Mouse (Mus musculus): ENCODE results near the gene Gm16223.

Gene Gm16223

DNA sequence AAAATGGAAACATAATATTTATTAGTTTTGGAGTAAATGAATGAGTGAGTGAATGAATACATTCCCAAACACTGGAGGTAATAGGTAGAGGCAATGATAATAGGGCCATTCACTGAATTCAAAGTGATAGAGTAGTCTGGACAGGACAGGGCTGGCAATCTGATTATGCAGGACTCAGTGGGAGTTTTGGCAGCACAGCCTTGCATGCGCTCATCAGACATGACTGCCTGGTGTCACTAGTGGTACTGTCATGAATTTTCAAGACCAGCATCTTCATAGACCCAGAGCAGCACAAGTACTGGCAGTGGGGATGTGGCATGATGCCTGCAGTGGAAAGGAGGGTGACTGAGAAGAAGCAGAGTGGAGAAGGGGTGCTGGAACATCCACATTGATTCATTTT lies 157.1 kb downstream of the Gm16223 start:
- no peak for DNase-seq

DNA sequence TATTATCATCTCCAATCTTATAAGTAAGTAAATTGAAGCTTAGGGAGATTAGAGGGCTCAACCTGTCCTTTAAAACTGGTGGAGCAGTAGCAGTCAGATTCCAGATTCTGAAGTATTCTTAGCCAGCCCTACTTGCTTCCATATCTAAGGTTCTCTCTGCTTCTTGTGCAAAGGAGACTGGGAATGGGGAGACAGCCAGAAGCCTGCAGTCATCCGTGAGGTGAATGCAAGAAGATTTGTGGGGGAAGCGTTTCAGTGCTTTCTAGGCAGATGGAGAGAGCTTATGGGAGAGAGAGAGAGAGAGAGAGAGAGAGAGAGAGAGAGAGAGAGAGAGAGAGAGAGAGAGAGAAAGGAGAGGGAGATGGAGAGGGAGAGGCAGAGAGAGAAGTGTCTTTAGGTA lies 160.9 kb downstream of the Gm16223 start:
- no peak for DNase-seq

DNA sequence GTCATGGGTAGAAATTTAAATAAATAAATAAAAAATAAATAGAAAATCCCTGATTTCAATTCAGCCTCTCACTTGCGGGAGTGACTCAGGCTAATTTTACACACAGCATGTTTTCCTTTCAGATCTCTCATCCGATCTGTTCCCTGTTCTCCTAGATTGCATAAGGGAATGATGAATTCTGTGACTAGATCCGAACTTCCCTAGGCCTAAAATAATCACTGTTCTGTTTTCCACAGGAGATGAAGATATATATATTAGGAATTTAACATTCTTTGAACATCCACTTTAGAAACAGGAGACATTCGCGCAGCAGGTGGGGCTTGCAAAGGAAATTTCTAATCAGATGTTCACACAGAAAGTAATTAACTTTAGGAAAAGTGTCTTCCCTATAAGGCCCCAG lies 171.5 kb downstream of the Gm16223 start:
- DNase-seq = no peak

DNA sequence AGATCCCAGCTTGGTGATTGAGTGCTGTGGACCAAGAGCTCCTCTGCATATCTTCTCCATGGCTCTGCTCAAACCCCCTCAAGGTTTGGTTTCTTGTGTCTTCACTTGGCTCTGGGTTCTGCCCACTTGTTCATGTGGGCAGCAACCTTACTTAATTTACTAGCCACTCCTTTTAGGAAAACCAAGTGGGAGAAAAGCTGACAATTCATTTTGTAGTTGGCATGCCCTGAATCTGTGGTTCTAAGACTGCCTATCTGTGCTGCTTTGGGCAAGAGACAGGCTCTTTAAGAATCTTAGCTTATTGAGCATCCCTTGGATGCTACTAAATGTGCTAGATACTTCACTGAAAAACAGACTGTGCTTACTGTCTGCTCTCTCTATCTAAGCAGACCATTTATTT lies 172.0 kb downstream of the Gm16223 start:
- DNase-seq = no peak

DNA sequence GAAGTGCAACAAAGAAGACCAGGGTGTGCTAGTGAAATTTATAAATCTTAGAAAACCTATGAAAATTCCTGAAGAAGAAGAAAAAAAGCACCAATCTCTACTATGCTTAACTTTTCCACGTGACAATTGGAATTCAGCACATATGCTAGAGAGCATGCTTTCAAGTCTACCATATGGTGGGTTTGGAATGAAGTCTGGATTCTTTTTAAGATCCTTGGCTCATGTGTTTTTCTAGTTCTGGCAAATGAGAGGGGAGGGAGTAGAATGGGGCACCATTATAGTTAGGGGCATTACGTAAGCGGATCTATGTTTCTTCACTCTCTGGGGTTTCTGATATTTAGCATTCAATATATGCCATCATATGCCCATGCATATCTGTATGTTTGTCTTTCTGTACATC lies 182.6 kb downstream of the Gm16223 start:
- DNase-seq = no peak

Data from thymus, postnatal 4 days (tissue).